Mouse (Mus musculus): ENCODE measurements around the gene Map7d1. TPM values are rescaled to one million over a fixed set of nuclear protein-coding genes. Genes with fewer than 3 reads are reported as not detected.

Map7d1 gene
- polyA plus RNA-seq, 1 experiment from 2014 or later, result 5.8 TPM

- Histone ChIP-seq H3K36me3 (ENCODE audit: control insufficient read depth, insufficient read depth) (no peaks in the 10 kb centered on the region), H3K27ac (ENCODE audit: low read length) (no peak overlapping the region), H3K4me2 (ENCODE audit: low read depth, low read length) (no peak overlapping the region), H3K27me3 (ENCODE audit: control insufficient read depth, insufficient read depth, low read depth, low read length) (no peaks in the 10 kb centered on the region), H3K9me3 (replicated peaks; ENCODE audit: control insufficient read depth, low read length) (no peaks in the 10 kb centered on the region), H3K9ac (ENCODE audit: low read depth, low read length) (no peak overlapping the region), H3K4me3 (ENCODE audit: low read depth, low read length) (no peak overlapping the region), H3K4me1 (ENCODE audit: control insufficient read depth, low read depth, low read length) (no peaks in the 10 kb centered on the region)
- ATAC-seq (ENCODE audit: low read depth), result 0 out of 2 replicates have a peak, but pooled peaks have one; percentile 16
- WGBS (ENCODE audit: insufficient replicate concordance), result 15% methylated on average over 13 of the region's 13 CpGs
These were observed 21.9 kb upstream of the Map7d1 start for GRCm38 (mm10) chr4:126277906-126278564.

- no peak for ATAC-seq (ENCODE audit: low read depth)
- 84% methylated on average over 13 of the region's 13 CpGs for WGBS (ENCODE audit: insufficient replicate concordance)
- Histone ChIP-seq H3K9me3 (replicated peaks; ENCODE audit: control insufficient read depth, low read length) (no peaks in the 10 kb centered on the region), H3K27ac (ENCODE audit: low read length) (no peak overlapping the region), H3K9ac (ENCODE audit: low read depth, low read length) (no peak overlapping the region), H3K36me3 (ENCODE audit: control insufficient read depth, insufficient read depth) (no peaks in the 10 kb centered on the region), H3K4me2 (ENCODE audit: low read depth, low read length) (no peak overlapping the region), H3K4me3 (ENCODE audit: low read depth, low read length) (no peak overlapping the region), H3K27me3 (ENCODE audit: control insufficient read depth, insufficient read depth, low read depth, low read length) (no peaks in the 10 kb centered on the region), H3K4me1 (ENCODE audit: control insufficient read depth, low read depth, low read length) (no peaks in the 10 kb centered on the region)
These were observed 19.6 kb upstream of the Map7d1 start for GRCm38 (mm10) chr4:126275681-126276131.

GRCm38 (mm10) chr4:126275081-126275480 lies 18.9 kb upstream of the Map7d1 start:
- Histone ChIP-seq H3K9ac (ENCODE audit: low read depth, low read length) (no peak overlapping the region), H3K4me3 (ENCODE audit: low read depth, low read length) (no peak overlapping the region), H3K9me3 (replicated peaks; ENCODE audit: control insufficient read depth, low read length) (no peaks in the 10 kb centered on the region), H3K4me2 (ENCODE audit: low read depth, low read length) (no peak overlapping the region), H3K27me3 (ENCODE audit: control insufficient read depth, insufficient read depth, low read depth, low read length) (no peaks in the 10 kb centered on the region), H3K4me1 (ENCODE audit: control insufficient read depth, low read depth, low read length) (no peaks in the 10 kb centered on the region), H3K36me3 (ENCODE audit: control insufficient read depth, insufficient read depth) (no peaks in the 10 kb centered on the region), H3K27ac (ENCODE audit: low read length) (no peak overlapping the region)
- ATAC-seq (ENCODE audit: low read depth), result no peak
- WGBS (ENCODE audit: insufficient replicate concordance), result 72% methylated on average over 4 of the region's 4 CpGs

DNA sequence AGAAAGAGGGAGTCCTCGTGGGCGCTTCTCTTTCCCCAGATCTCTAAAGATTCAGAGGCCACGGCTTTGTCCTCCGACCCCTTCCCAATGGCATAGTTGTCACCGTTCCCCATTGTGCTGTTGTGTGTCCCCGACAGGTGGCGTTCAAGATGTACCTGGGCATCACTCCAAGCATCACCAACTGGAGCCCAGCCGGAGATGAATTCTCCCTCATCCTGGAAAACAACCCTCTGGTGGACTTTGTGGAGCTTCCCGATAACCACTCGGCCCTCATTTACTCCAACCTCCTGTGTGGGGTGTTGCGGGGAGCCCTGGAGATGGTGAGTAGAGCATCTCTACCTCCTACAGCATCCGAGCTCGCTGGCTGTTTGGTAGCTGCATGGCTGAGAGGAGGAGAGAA lies 17.6 kb upstream of the Map7d1 start:
- no peak overlapping the region for H3K4me3 ChIP-seq (ENCODE audit: low read depth, low read length)
- H3K9ac ChIP-seq (ENCODE audit: low read depth, low read length), result no peak overlapping the region
- no peak overlapping the region for H3K27ac ChIP-seq (ENCODE audit: low read length)
- ATAC-seq (ENCODE audit: low read depth), result no peak
- H3K9me3 ChIP-seq (replicated peaks; ENCODE audit: control insufficient read depth, low read length), result no peaks in the 10 kb centered on the region
- no peak overlapping the region for H3K4me2 ChIP-seq (ENCODE audit: low read depth, low read length)
- no peaks in the 10 kb centered on the region for H3K4me1 ChIP-seq (ENCODE audit: control insufficient read depth, low read depth, low read length)
- H3K36me3 ChIP-seq (ENCODE audit: control insufficient read depth, insufficient read depth), result no peaks in the 10 kb centered on the region
- H3K27me3 ChIP-seq (ENCODE audit: control insufficient read depth, insufficient read depth, low read depth, low read length), result no peaks in the 10 kb centered on the region
- WGBS (ENCODE audit: insufficient replicate concordance), result 76% methylated on average over 13 of the region's 13 CpGs

GRCm38 (mm10) chr4:126269292-126269691 lies 13.1 kb upstream of the Map7d1 start:
- no peak overlapping the region for H3K4me3 ChIP-seq (ENCODE audit: low read depth, low read length)
- no peak overlapping the region for H3K9ac ChIP-seq (ENCODE audit: low read depth, low read length)
- 60% methylated on average over 3 of the region's 3 CpGs for WGBS (ENCODE audit: insufficient replicate concordance)
- H3K4me2 ChIP-seq (ENCODE audit: low read depth, low read length), result no peak overlapping the region
- no peaks in the 10 kb centered on the region for H3K9me3 ChIP-seq (replicated peaks; ENCODE audit: control insufficient read depth, low read length)
- no peak for ATAC-seq (ENCODE audit: low read depth)
- H3K36me3 ChIP-seq (ENCODE audit: control insufficient read depth, insufficient read depth), result no peaks in the 10 kb centered on the region
- no peak overlapping the region for H3K27ac ChIP-seq (ENCODE audit: low read length)
- H3K4me1 ChIP-seq (ENCODE audit: control insufficient read depth, low read depth, low read length), result no peaks in the 10 kb centered on the region
- no peaks in the 10 kb centered on the region for H3K27me3 ChIP-seq (ENCODE audit: control insufficient read depth, insufficient read depth, low read depth, low read length)

- H3K4me2 ChIP-seq (ENCODE audit: low read depth, low read length), result peak within 1 kb of the TSS; percentile 91
- peak within 1 kb of the TSS; percentile 83 for H3K9ac ChIP-seq (ENCODE audit: low read depth, low read length)
- peak; percentile 87 for ATAC-seq (ENCODE audit: low read depth)
- peak within 1 kb of the TSS; percentile 79 for H3K27ac ChIP-seq (ENCODE audit: low read length)
- H3K4me1 ChIP-seq (ENCODE audit: control insufficient read depth, low read depth, low read length), result peaks cover 47% of the 10 kb centered on the region
- no peaks in the 10 kb centered on the region for H3K36me3 ChIP-seq (ENCODE audit: control insufficient read depth, insufficient read depth)
- peak within 1 kb of the TSS; percentile 76 for H3K4me3 ChIP-seq (ENCODE audit: low read depth, low read length)
- peaks cover 27% of the 10 kb centered on the region for H3K27me3 ChIP-seq (ENCODE audit: control insufficient read depth, insufficient read depth, low read depth, low read length)
- H3K9me3 ChIP-seq (replicated peaks; ENCODE audit: control insufficient read depth, low read length), result no peaks in the 10 kb centered on the region
- WGBS (ENCODE audit: insufficient replicate concordance), result under 1% methylated on average over 46 of the region's 46 CpGs
These were observed 6.1 kb upstream of the Map7d1 start, which contains the start of gene Trappc3 for GRCm38 (mm10) chr4:126262119-126262807. Gene Trappc3, plus strand, starts transcription at chr4:126262325.

GRCm38 (mm10) chr4:126261675-126262074 lies 5.5 kb upstream of the Map7d1 start:
- no peaks in the 10 kb centered on the region for H3K9me3 ChIP-seq (replicated peaks; ENCODE audit: control insufficient read depth, low read length)
- H3K4me3 ChIP-seq (ENCODE audit: low read depth, low read length), result peak overlapping the region; percentile 76
- no peak for ATAC-seq (ENCODE audit: low read depth)
- H3K36me3 ChIP-seq (ENCODE audit: control insufficient read depth, insufficient read depth), result no peaks in the 10 kb centered on the region
- H3K27ac ChIP-seq (ENCODE audit: low read length), result no peak overlapping the region
- WGBS (ENCODE audit: insufficient replicate concordance), result 44% methylated on average over 7 of the region's 7 CpGs
- H3K9ac ChIP-seq (ENCODE audit: low read depth, low read length), result no peak overlapping the region
- peak overlapping the region; percentile 91; the same call in 1 of the 2 replicates for H3K4me2 ChIP-seq (ENCODE audit: low read depth, low read length)
- H3K4me1 ChIP-seq (ENCODE audit: control insufficient read depth, low read depth, low read length), result peaks cover 53% of the 10 kb centered on the region
- H3K27me3 ChIP-seq (ENCODE audit: control insufficient read depth, insufficient read depth, low read depth, low read length), result peaks cover 30% of the 10 kb centered on the region

DNA sequence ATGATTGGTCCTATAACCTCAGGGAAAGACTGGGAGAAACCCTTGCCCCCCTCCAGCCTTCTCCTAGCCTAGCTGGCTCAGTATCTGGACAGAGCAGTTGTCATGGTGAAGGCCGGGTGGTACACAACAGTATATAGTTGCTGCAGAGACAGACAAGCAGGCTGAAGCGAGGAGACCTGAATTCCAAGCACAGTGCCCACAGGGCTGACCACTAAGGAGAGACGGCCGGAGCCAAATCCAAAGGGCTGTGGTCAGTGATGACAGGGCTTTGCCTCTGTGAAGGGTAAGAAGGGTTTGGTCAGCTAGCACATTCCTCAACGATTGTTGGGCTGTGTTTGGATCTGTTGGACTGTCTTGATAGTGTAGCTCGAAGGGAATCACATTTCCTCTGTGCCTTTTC lies 5.1 kb upstream of the Map7d1 start:
- 52% methylated on average over 6 of the region's 6 CpGs for WGBS (ENCODE audit: insufficient replicate concordance)
- ATAC-seq (ENCODE audit: low read depth), result no peak
- Histone ChIP-seq H3K9ac (ENCODE audit: low read depth, low read length) (peak overlapping the region; percentile 46), H3K27ac (ENCODE audit: low read length) (peak overlapping the region; percentile 79), H3K4me2 (ENCODE audit: low read depth, low read length) (peak overlapping the region; percentile 65), H3K4me3 (ENCODE audit: low read depth, low read length) (no peak overlapping the region; the same call in 1 of the 2 replicates), H3K27me3 (ENCODE audit: control insufficient read depth, insufficient read depth, low read depth, low read length) (peaks cover 30% of the 10 kb centered on the region), H3K36me3 (ENCODE audit: control insufficient read depth, insufficient read depth) (no peaks in the 10 kb centered on the region), H3K9me3 (replicated peaks; ENCODE audit: control insufficient read depth, low read length) (no peaks in the 10 kb centered on the region), H3K4me1 (ENCODE audit: control insufficient read depth, low read depth, low read length) (peaks cover 55% of the 10 kb centered on the region)
